Mouse (Mus musculus) cerebellum, adult 2 months (tissue): Measurements from ENCODE around the gene Spta1. TPM values are rescaled to one million over a fixed set of nuclear protein-coding genes. Genes with fewer than 3 reads are reported as not detected.

Experiments
- DNase-seq, 2 experiments: peaks; one replicate each; pipeline ENCODE4 v3.0.0; 2021
- H3K27ac ChIP-seq: fragments of 200-500 bp; 2 replicates; pipeline ENCODE4 v1.5.1; 2012; ENCODE audit warnings: low read length, control low read depth, inconsistent platforms; ENCODE audit not compliant: insufficient read depth
- H3K27me3 ChIP-seq: fragments of 200-500 bp; 2 replicates; pipeline ENCODE4 v1.6.1; 2012; ENCODE audit warnings: inconsistent platforms, mild to moderate bottlenecking, low read length, moderate library complexity; ENCODE audit not compliant: control insufficient read depth, insufficient read depth
- H3K4me1 ChIP-seq: fragments of 200-500 bp; 2 replicates; pipeline ENCODE4 v1.6.1; 2011; ENCODE audit warnings: low read length; ENCODE audit not compliant: control insufficient read depth, insufficient read depth
- H3K4me3 ChIP-seq: fragments of 200-500 bp; replicated peaks from 2 replicates; pipeline ENCODE3; 2011; ENCODE audit warnings: mild to moderate bottlenecking, low read depth, low read length, control low read depth; ENCODE audit not compliant: insufficient read depth
- CTCF ChIP-seq: fragments of 200-500 bp; IDR thresholded peaks from 2 replicates; pipeline ENCODE4 v1.5.1; 2011; ENCODE audit warnings: low read depth, mild to moderate bottlenecking, control low read depth, low read length, moderate library complexity, borderline replicate concordance; ENCODE audit not compliant: insufficient read depth
- POLR2A ChIP-seq: fragments of 200-500 bp; IDR thresholded peaks from 2 replicates; pipeline ENCODE4 v1.6.1; 2011; ENCODE audit warnings: low read length, control low read depth, borderline replicate concordance; ENCODE audit not compliant: insufficient read depth
- WGBS: fragments of 180-500 bp; shearing (Covaris S2); methylation state at CpG from one replicate; pipeline ENCODE4 v1.1.7; 2018; 5-methylcytosine and 5-hydroxymethylcytosine counted together
- polyA plus RNA-seq: library from polyadenylated mRNA; depleted of rRNA; stranded (reverse); fragments of >200 nt; gene quantifications from 2 replicates; pipeline ENCODE4 v1.2.3, GENCODE M21; 2012; rRNA removed

Spta1 gene
- 0.02 and 0.03 TPM in 2 replicates for polyA plus RNA-seq

DNA sequence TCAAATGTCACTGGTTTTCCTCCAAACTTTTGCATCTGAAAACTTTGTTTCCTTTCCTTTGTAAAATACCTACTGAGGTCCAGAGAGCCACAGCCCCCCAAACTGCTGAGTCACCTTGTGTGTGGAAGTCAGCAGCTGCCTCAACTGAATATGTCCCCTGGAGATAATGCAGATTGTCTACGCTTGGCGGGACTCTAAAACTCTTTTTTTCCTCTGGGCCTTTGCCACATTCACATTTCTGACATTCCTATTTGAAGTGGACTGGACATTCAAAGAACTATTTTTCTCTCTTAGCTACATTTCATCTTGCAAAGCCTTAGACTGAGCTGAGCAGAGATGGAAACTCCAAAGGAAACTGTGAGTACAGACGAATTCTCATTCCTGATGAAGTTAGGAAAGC, at the start of gene Spta1:
Gene Spta1 (plus strand): TSS at position 172 of the 400 bp plus-strand sequence.
- Histone ChIP-seq H3K27me3 (no peaks in the 10 kb centered on the region), H3K27ac (no peak within 1 kb of the TSS), H3K4me3 (no peak within 1 kb of the TSS), H3K4me1 (no peaks in the 10 kb centered on the region)
- no peak for DNase-seq
- whole genome bisulfite sequencing: 25% methylated on average over 3 of the region's 3 CpGs
- no peak for TF ChIP-seq POLR2A
- TF ChIP-seq CTCF: no peak

DNA sequence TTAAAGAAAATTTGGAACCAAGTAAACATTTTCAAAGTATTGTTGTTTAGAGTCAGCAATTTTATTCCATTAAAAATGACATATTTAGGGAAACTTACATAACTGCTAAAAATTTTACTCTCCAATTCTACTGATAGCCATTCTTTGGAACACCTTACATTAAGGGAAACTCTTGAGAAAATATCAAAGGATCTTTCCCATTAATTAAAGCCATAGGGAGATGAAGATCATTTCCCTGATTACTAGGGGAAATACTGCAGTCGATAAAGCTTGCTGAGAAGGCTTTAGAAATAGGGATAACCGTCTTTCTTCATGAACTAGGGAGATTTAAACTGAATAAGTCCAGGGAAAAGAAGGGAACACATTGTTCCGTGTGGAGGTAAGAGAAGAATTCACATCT, 41.4 kb upstream of the Spta1 start, which contains the start of gene Olfr424:
Gene Olfr424 (plus strand): TSS at position 301 of the 400 bp plus-strand sequence.
- no peaks in the 10 kb centered on the region for H3K27me3 ChIP-seq
- H3K4me3 ChIP-seq: no peak within 1 kb of the TSS
- no peak for TF ChIP-seq POLR2A
- no peaks in the 10 kb centered on the region for H3K4me1 ChIP-seq
- WGBS: 88% methylated on average over 3 of the region's 3 CpGs
- DNase-seq: no peak
- H3K27ac ChIP-seq: no peak within 1 kb of the TSS

DNA sequence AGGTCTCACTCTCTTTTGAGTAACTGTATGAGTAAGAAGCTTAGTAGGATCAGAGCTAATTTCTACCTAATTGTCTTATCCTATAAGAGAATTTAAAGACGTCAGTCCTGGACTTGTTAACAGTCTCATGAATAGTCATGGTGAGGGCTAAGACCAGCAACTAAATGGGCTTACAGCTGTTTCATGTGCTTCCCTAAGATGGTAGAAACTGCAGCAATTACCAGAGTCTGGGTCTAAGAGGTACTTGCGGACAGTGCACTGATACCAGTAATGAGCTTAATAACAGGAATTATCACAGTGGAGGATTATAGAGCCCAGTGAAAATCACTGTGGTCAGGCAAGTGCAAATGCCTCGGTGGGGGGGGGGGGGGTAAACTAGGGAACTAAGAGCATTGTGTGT, 40.6 kb upstream of the Spta1 start:
- Histone ChIP-seq H3K27me3 (no peaks in the 10 kb centered on the region), H3K4me3 (no peak overlapping the region), H3K27ac (no peak overlapping the region), H3K4me1 (no peaks in the 10 kb centered on the region)
- 84% methylated on average over 3 of the region's 3 CpGs for whole genome bisulfite sequencing
- DNase-seq: no peak
- TF ChIP-seq POLR2A (no peak), CTCF (no peak)

DNA sequence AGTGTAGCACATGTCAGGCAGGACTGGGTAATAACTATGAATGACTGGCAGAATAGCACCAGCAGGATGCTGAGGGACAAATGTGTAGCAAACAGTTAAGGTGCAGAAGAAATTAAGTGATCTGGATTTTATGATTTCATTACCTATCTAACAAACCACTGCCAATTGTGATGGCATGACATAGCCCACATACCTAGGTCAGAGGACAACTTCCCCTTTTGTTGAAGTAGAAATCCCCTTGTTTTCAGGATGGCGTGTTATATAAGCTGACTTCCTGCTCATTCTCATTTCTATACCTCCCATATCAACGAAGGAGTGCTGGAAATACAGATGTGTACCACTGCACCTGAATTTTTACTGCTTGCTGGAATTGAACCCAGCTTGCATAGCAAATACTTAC, 31.2 kb upstream of the Spta1 start:
- H3K27me3 ChIP-seq: no peaks in the 10 kb centered on the region
- DNase-seq: no peak
- H3K4me3 ChIP-seq: no peak overlapping the region
- TF ChIP-seq CTCF (no peak), POLR2A (no peak)
- WGBS: 78% methylated on average over 2 of the region's 2 CpGs
- no peak overlapping the region for H3K27ac ChIP-seq
- H3K4me1 ChIP-seq: no peaks in the 10 kb centered on the region

DNA sequence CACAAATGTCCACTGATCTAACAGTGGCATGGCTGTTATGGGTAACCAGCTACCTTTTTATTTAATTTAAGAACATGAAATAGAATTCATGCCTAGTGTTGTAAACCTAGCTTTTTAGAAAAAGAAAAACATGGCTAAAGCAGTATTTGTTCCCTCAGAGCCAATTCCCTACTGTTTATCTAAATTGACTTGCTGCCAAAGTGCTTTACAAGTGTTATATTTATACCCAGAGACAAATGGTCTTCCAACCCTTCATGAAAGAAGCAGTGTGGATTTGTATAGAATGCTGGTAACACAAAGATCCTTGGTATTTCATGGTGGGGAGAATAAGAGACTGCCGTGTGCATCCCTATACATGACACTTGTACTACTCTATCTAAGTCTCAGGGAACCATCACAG, 25.9 kb upstream of the Spta1 start:
- Histone ChIP-seq H3K4me3 (no peak overlapping the region), H3K27me3 (no peaks in the 10 kb centered on the region), H3K4me1 (no peaks in the 10 kb centered on the region), H3K27ac (no peak overlapping the region)
- no peak for TF ChIP-seq POLR2A
- no peak for TF ChIP-seq CTCF
- 76% methylated on average over 1 of the region's 1 CpGs for WGBS
- DNase-seq: no peak

DNA sequence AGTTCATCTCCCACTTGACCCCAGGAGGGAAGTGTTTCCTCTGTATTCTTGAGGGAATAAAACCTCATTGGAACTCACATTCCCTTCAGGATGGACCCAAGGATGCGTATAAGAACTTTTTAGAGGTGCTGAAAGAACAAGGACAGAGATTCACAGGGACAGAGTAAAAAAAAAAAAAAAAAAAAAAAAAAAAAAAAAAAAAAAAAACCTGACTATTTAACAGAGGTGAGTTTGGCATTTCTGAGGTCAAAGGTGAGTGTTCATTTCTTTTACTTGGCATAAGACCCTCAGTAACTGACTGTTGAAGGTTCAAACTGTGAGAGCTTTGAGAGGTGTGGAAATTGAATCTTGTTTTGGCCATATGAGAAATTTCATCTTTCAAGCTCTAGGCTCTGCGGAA, 23.3 kb upstream of the Spta1 start:
- DNase-seq: no peak
- TF ChIP-seq CTCF: no peak
- TF ChIP-seq POLR2A: no peak
- Histone ChIP-seq H3K27ac (no peak overlapping the region), H3K27me3 (no peaks in the 10 kb centered on the region), H3K4me1 (no peaks in the 10 kb centered on the region), H3K4me3 (no peak overlapping the region)
- WGBS: 72% methylated on average over 2 of the region's 2 CpGs

DNA sequence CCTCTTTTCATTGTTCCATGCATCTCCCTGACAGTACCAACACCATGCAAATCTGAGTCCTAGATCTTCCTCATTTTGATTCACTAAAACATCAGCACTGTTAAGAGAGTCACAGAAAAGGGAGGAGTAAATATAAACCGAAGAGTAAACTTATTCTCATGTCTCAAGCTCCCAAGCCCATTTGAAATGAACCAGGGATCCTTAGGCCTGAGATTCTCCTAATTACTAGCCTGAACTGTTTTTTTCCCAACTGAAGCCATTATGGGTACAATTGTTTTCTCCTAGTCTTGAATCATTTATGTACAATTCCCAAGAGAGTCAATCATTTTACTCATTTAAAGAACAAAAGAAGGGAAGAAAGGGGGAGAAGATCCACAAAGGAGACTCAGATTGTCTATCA, 17.2 kb upstream of the Spta1 start, which contains the start of gene Olfr420:
Gene Olfr420 (plus strand): TSS at position 301 of the 400 bp plus-strand sequence.
- DNase-seq: no peak
- no peak within 1 kb of the TSS for H3K27ac ChIP-seq
- no peaks in the 10 kb centered on the region for H3K4me1 ChIP-seq
- 90% methylated on average over 1 of the region's 1 CpGs for WGBS
- TF ChIP-seq POLR2A: no peak
- no peak for TF ChIP-seq CTCF
- no peaks in the 10 kb centered on the region for H3K27me3 ChIP-seq
- H3K4me3 ChIP-seq: no peak within 1 kb of the TSS

DNA sequence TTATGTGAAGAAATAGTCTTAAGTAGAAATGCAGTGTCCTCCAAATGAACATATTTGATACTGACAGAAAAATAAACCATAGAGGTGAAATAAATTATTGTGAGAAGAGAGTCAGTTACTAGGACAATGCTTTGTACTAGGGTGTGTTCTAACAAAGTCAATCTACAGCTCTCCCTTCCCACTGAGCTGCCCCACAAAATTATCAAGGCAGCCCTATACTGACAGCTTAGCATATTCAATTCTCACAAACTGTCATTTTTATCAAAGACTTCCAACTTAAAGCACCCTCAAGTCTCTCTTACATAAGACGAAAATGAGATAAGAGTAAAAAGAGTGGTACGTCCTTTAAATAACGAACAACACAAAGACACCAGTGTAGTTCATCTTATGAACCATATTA, 15.0 kb upstream of the Spta1 start:
- H3K4me1 ChIP-seq: no peaks in the 10 kb centered on the region
- TF ChIP-seq CTCF: no peak
- TF ChIP-seq POLR2A: no peak
- WGBS: 92% methylated on average over 3 of the region's 3 CpGs
- H3K27ac ChIP-seq: no peak overlapping the region
- DNase-seq: no peak
- no peak overlapping the region for H3K4me3 ChIP-seq
- H3K27me3 ChIP-seq: no peaks in the 10 kb centered on the region
